Mouse (Mus musculus): ENCODE measurements at regions not wholly inside any gene's neighbourhood (a gene's known extent, or its start where the extent isn't known, plus 50 kb on each side); places are given as distances from the start of the nearest gene placed in this dataset.
"Not testable (repeated sequence)": the region's sequence is repeated elsewhere in the genome, so short reads cannot be mapped to it uniquely, and the experiment has no call there.

DNA sequence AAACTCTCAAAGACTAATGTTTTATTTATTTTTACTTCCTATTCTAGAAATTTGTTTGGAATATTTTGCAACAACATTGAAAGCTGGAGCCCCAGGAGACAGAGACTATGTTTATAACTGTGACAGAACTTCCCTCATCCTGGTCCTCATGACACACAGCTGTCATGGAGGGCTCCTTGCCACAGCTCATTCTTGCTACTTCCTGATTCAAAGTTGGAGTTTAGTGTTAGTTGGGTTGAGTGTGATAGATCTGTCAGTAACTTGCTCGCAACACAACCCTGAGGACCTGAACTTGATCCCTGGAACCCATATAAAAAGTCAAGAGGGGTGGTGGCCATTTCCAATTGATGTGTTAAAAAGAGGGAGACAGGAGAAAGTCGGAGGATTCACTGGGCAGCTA lies 328.3 kb upstream of the Nox3 start:
- DNase-seq, result no peak

DNA sequence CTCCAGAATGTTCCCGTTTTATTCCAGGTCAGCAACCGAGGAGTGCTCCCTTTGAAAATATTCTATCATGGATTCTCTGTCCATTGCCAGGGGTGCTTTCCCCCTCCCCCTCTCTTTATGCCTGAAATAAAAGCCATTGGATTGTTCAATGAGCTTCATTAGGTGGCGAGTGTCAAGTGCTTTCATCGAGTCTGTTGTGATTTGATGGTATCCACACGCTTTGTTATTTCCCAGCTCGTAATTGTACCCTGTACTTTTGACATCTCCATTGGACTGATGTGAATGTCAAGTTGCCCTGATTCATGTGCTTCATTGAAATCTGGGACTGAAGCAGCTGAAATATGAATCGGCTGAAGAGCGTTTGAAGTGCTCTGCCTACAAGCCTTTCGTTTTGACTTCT lies 333.1 kb upstream of the Nox3 start:
- DNase-seq, result no peak

DNA sequence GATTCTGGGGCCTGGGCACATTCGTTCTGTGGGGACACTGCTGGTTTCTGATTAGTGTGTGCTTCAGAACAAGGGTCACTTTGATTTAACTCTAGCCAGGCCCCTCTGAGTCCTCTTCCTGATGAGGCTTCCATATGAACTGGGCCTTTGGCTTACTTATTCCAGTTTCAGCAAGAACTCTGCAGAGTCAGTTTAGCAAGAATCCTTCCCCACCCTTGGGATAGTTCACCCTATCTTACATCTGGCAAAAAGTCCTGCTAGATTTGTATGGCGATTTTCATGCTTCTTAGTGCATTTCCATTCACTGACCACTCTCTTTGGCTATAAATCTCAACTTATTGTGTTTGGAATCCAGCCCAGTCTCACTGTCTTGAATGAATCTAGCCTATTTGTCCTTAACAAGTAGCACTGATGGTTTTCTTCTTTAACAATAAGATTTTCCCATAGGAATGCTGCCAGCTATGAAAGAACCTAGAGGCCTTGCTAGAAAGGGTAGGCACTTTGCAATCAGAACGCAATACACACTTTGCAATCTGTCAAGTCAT lies 338.8 kb upstream of the Nox3 start:
- no peak for DNase-seq

DNA sequence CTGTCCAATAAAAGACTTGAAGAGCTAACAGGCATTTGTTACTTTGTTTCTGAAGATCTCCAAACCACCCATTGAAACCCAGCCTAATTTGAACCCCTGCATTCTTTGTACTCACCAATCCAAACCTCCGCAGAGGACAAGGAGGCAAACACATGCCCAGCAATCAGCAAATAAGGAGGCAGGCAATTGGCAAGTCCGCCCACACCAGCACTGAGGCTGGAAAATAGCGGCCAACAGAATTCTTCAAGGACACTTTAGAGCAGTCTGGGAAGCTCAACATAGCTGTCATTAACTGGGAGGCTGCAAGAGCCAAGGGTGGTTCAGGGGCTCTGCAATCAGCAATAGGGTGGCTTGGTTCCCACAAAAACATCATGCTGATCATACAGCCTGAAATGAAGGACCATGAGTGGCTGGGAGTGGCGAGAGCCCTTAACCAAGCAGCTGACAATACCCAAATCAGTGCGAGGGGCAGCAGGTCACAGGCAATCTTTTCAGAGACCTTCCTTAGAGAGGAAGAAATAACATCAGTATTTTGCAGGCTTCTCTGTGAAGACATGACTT lies 344.1 kb upstream of the Nox3 start:
- DNase-seq, result no peak

DNA sequence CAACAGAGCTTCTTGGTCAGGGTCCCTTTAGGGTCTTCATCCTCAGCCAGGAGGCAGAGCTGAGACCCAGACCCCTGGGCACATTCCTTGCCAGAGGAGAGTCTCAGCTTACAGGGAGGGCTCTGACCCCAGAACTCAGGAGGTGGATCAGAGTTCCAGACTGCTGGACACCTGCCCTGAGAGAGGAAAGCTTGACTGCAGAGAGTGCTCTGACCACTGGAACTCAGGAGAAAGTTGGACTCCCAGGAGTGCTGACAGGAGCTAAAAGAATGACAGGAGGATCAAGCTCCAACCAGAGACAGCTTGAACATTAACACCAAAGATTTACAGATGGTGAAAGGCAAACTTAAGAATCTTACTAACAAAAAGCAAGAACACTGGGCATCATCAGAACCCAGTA lies 364.1 kb upstream of the Nox3 start:
- DNase-seq, result not testable (repeated sequence)

DNA sequence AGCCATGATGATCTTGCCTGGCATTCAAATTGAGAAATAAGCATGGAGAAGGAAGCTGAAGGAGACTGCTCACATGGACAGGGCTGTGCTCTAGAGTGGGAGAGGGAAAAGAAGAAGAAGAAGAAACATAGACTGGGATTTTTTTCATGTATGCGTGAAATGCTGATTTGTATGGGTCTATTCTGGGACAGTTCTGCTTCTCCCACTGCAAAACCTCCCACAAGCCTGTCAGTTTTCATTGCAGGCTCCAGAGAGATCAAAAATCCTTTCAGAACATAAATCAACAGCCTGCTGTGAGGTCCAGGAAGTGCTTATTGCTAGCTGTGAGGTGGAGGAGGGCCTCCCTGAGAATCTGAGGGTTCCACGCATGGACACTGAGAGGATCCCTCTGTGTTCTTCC lies 377.3 kb upstream of the Nox3 start:
- DNase-seq, result no peak

DNA sequence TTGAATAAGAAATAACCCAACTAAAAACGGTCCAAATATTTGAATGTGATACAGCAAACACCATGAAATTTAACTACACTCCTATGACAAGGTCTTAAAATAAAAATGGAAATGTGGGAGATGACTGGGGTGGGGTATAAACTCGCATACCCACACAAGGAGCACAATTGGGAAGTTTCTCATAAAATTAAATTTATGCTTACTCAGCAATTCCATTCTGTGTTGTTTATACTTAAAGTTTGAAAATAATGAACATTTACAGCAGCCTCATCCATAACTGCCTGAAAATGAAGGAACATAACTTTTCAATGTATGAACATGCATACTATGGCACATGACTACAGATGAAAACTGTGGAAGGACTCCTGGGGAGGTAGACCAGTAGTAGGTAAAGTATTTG lies 384.5 kb upstream of the Nox3 start:
- DNase-seq, result no peak

DNA sequence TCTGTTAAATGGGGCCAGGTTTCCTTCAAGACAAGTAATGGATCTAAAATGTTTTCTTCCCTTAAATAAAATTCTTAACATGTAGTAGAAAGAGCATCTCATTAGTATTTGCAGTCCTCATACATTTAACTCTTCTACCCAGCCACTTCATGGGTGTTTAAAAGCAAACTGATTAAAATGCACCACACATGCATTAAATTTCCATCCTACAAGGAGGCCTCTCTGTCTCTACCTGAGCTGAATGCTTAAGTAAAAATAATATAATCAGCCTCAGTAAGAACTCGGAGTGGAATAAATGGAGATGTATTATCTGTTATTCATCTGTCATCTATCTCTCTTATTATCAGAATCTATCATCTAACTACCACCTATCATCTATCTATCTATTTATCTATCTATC lies 398.6 kb upstream of the Nox3 start:
- DNase-seq, result no peak

DNA sequence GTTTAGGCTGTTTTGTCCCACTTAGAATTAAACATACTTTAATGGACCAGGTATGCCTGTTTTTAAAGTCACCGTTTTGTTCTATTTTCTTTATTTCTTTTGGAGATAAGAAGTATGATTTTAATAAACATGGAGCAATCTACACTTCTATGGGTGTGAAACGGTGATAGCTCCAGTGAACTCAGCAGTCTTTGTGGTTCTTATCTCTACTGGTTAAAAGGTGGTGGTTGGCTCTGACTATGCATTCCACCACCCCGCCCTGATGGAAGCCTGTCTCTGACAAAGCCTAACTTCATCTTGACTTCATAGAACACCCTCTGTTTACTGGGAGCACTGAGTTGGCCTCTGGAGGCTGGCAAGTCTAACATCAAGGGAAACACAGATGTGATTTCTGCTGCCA lies 407.3 kb upstream of the Nox3 start:
- no peak for DNase-seq

DNA sequence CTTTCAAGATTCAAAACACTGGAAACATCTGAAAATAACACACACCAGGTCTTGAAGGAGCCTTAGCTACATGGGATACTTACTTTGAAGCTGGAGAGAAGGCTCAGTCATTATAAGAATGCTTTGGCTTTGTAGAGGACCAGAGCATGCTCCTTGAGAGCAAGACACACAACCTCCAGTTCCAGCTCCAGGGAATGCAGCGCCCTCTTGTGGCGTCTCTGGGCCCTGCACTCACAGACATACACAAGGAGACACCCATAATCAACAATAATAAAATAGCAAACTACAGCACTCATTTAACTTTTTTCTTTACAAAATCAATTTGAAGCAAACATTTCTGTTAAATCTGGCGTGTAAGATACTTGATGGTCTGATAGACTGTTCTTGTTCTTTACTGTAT lies 413.2 kb upstream of the Nox3 start:
- peak; percentile 61 for DNase-seq

DNA sequence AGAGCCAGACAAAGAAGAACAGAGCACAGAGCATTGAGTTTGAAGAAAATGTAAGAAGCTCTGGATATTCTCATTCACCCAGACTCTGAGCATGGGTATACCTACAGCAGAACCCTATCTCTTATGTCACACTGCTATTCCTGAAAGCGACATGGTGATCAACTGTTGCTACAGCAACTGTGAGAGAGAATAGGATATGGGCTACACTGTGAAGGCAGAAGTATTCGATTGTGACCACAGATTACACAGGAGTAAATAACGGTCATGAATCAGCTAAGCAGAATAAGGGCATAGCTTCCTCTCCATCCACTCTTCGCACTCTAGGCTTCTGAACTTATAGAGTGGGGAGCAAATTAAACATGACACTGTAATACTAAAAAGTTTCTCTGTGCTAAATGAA lies 417.0 kb upstream of the Nox3 start:
- no peak for DNase-seq

DNA sequence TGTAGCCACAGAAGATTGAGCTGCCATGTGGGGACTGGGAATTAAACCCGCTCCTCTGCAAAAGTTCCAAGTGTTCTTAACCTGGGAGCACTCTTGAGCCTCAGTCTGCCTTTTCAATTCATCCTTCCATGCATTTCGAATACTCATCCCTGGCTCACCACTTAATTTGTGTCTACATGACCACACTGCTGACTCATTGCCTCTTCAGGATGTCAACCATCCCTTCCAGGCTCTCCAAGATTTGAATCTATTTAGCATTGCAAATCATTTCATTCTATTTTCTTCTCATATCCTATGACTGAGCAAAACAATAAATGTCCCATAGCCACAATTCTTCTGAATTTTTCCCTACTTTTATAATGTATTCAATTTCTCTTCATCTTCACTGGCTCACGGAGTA lies 420.4 kb upstream of the Nox3 start:
- no peak for DNase-seq

DNA sequence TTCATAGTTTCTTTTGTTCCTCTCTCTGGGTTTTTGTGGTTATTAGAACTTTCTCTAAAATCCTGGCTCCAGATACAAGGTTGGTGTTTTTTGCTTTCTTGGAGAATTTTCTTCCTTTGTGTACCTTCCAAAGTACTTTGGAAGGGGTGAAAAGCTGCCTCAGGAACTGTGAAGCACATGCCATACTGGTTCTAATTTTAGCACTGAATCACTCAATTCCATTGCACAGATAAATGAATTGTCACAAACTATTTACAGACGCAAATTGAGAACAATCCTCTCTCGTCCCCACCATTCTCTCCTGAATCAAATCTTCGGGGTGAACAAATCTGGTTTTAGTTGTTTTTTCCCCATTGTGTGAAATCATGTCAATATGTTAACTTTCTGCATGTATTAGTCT lies 437.6 kb upstream of the Nox3 start:
- no peak for DNase-seq

DNA sequence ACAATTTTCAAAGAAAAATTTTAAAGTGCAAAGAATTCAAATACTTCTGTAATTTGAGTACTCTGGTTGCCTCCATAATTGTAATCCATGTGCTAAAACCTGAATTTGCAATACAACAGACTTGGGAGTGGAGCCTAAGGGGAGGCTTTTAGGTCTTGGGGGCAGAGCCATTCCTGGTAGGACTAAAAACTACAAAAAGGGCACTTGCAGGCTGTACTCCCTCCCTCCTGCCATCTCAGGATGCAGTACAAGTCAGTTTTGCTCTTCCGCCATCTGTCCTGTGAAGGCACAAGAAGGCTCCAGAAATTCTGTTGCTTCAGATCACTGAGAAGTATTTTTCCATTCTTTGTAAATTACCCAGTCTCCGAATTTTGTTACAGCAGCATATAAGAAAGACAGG lies 467.4 kb upstream of the Nox3 start:
- no peak for DNase-seq

DNA sequence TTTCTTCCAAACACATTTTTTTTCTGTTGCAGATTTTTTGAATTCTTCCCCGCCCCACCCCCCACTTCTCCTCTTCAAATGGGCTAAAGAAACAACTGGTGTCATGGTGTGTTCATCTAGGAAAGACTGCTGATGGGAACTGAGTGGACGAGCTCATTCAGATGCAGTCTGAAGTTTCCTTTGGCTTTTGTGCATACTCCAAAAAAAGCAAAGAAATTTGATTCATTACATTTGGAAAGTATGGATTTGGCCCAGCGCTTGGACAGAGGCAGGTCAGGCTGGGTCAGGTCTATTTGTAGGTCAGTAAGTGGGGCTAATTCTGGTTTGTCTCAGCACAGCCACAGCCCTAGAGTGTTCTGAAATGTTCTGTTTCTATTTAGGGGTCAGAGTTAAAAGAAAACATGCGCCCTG lies 477.9 kb upstream of the Nox3 start:
- DNase-seq, result no peak

DNA sequence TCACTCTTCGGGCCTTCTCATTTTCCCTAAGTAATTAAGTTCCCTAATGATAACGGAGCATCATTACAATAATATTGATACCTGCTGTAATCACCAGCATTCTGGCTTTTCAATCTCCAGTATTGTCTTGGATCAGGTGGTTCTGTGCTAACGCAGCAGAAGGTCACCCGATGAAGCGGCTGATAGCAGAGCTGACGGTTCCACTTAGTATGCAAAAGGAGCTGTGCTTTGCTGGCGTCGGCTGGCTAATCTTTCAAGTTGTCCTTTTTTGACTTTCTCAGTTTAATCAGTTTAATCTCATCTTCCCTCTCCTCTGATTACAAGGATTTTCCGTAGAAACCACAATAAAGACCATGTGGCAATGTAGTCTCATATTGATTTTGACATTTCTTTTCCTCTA lies 478.9 kb upstream of the Nox3 start:
- DNase-seq, result no peak

DNA sequence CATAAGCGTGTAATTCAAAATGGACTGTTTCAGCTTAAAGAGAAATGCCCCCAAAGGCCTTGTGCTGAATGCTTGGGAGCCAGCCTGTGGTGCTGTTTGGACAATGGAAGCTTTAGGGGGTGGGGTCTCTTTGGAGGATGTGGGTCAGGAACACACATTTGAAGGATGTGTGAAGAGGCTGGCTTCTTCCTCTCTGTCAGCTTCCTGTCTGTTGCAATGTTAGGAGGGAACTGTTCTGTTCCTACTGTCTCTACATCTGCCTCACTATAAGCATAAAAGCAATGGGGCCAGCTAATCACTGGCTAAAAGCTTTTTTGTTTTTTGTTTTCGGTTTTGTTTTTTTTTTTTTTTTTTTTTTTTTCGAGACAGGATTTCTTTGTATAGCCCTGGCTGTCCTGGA lies 480.5 kb upstream of the Nox3 start:
- no peak for DNase-seq

DNA sequence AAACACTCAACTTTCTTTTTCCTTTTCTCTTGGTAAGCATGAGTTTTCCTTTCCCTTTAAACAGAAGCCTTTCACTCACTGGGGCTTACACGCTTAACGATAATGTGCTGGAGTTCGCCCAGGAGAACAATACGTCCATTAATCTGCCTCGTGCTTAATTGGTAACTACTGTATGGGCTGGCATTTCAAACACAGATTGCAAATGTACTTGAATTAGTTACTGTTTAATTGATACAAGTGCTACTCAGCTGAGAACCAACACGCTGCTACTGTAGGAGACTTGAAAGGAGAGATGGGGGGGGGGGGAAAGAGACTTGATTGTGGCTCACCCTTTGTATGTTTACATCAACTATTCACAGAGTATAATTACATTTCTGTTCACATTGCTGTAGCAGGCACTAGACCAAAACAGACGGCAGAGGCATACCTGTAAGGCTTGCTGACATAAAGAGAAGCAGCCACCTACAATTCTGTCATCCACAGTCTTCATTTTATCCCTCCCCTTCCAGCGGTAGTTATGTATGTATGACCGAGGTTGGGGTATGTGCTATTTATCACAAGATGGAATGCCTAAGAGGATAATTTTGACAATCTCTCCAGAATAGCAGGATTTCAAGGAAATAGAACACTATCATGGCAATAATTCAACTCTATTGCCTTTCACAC lies 481.6 kb upstream of the Nox3 start:
- no peak for DNase-seq

DNA sequence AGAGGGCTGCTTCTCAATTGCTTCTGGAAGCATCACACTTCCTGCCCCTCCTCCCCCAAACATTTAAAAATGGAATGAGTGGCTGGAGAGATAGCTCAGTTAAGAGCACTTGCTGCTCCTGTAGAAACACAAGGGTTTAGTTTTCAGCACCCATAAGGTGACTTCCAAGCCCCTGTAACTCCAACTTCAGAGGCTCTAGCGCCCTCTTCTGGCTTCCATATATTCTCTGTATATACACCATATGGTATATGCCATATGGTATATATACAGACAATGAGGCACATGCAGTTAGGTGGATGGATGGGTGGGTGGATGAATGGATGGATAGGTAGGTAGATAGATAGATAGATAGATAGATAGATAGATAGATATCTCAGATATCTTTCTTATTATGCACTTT lies 483.2 kb upstream of the Nox3 start:
- DNase-seq, result no peak

DNA sequence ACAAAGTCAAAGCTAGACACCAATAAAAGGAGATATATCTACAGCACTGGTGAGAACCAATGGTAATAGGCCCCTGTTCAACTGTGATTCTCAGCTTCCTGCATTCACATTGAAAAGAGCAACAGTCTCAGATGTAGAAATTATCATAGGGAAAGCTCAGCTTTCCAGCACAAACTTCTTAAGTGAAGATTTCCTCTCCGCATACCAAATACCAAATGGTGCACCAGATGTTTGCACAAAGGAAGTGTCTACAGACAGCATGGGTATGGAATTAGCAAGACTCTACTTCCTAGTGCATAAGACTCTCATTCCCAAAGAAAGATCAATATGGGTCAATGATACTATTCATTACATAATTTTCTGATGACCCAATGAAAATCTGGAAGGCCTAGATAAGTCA lies 486.0 kb upstream of the Nox3 start:
- DNase-seq, result no peak

DNA sequence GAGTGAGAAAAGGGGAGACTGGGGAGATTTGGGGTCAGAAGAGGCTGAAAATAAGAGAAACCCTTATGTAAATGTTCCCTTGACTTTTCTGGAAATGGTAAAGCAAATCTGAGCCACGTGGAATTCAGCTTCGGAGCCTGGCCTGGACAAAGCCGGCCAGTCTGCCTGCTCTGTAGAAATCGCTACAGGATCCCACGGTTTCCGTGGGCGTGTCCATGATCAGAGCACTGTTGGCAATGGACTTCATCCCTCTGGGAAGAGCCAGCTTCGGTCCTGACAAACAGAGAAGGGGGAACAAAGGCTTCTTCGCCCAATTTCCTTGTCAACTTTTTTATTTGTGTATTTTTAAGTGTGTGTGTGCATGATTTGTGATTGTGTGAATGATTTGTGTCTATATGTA lies 490.7 kb upstream of the Nox3 start:
- DNase-seq, result no peak

DNA sequence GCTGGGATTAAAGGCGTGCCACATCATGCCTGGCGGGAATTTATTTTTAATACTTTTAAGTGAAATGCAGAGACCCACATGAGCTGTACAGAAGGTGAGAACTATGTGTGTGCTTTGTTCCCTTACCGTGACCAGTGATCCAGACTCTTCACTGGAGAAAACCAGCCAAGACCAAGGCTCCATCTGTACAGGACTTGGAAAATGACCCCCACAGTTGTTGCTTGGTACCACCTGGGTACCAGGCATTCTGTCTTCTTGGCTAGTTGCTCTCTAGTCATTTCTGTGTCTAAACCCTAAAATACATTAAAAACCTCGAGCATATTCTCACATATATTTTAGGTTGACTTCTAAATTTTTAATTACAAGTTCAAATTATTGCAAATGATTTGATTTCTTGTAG lies 491.5 kb upstream of the Nox3 start:
- DNase-seq, result no peak

DNA sequence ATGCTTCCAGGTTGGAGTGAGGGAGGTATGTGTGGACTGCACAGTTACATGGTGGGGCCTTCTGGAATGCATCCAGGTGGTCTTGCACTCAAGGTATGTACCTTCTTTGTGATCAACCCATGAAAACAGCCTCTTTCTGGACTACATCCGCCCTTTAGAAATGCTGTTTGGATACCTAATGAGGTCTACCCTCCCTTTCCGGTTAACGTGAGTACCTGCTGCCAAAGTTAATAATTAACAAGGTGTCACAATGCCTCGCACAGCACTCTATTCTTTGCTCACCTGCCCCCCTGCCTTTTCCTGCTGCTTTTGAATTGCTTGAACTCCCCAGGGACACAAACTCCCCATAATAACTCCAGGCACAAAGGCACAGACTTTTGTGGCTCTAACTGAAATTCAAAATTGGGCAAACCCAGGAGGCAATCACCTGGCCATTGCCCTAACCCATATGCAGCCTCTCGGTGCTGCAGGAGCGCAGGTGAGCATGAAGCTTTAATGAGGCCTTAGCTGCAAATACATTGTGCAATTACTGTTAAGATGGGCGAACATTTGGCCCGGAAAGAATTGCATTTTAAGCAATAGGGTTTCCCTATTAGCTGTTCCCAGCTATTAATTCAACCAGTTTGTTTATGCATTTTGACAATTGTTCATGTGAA lies 500.9 kb upstream of the Nox3 start:
- DNase-seq, result no peak

DNA sequence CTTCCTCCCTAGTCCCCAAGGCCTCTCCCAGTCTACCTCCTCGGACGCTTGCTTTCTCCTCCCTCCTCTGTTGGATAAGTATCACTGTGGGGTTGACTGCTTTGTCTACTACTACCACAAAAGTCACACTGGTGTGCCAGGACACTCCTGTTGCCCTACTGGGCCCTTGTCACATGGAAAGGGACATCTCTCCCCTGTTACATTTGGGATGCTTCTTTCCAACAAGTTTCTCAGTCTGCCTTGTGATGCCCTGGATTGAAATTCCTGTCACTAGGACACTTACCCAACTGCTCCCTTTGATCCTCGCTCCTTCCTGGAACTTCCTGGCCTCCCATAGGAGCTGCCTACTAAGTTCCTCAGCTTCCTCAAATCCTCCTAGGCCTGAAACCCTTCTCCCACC lies 501.9 kb upstream of the Nox3 start:
- no peak for DNase-seq

DNA sequence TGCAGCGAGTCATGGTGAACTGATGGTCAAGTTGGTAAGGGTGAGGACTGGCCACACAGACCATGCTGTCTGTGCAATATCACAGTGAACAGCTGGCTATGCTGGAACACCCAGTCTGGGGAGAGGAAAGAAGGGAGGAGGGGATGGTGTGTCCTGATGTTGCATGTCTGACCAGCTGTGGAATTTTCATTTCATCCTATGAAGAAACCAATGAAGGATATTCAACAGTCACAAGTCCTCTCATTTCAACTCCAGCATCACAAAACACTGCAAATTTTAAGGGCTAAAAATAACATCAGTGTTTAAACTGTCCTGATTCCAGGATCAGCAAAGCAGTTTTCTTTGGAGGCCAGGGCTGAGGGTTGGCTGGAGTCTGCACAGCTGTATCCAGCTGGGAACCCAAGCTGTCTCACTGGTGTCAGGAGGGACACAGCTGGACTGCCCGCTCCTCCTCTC lies 503.7 kb upstream of the Nox3 start:
- no peak for DNase-seq

All from right cerebral cortex, postnatal 4 days (tissue).